Mouse (Mus musculus) ES-E14 (cell line): Measurements from ENCODE around the gene Zfand3. TPM values are rescaled to one million over a fixed set of nuclear protein-coding genes. Genes with fewer than 3 reads are reported as not detected.

Experiments used
- DNase-seq: peaks from one replicate; pipeline ENCODE4 v3.0.0-alpha.2; 2013; ENCODE audit warnings: low read depth, low spot score
- H3K27ac ChIP-seq: 2 replicates; pipeline ENCODE4 v1.5.1; 2012; ENCODE audit warnings: low read depth, mild to moderate bottlenecking, low read length, moderate library complexity, mixed read lengths; ENCODE audit not compliant: poor library complexity, insufficient read depth, severe bottlenecking
- H3K36me3 ChIP-seq: 2 replicates; pipeline ENCODE4 v1.6.1; 2012; ENCODE audit warnings: mild to moderate bottlenecking, low read length, moderate library complexity, mixed read lengths; ENCODE audit not compliant: control insufficient read depth, poor library complexity, insufficient read depth, severe bottlenecking
- H3K4me1 ChIP-seq, 2 experiments: fragments of 150-350 bp in 1 of 2; sonication (generic) in 1 of 2; 2 replicates each; pipeline ENCODE4 v1.6.1; 2012; ENCODE audit warnings: low read length in 2 of 2, mild to moderate bottlenecking in 1 of 2, mixed read lengths in 1 of 2; ENCODE audit not compliant: control insufficient read depth in 2 of 2, insufficient read depth in 2 of 2, poor library complexity in 1 of 2
- H3K4me3 ChIP-seq, 2 experiments: fragments of 150-350 bp in 1 of 2; sonication (generic) in 1 of 2; 2 replicates each; pipeline ENCODE4 v1.5.1; 2012; ENCODE audit warnings: low read length in 2 of 2, low read depth in 1 of 2, mild to moderate bottlenecking in 1 of 2, mixed read lengths in 1 of 2; ENCODE audit not compliant: insufficient read depth in 1 of 2, poor library complexity in 1 of 2, severe bottlenecking in 1 of 2
- H3K9ac ChIP-seq: 2 replicates; pipeline ENCODE4 v1.6.1; 2012; ENCODE audit warnings: low read depth, mild to moderate bottlenecking, low read length, mixed read lengths; ENCODE audit not compliant: poor library complexity, insufficient read depth, severe bottlenecking
- H3K9me3 ChIP-seq: fragments of 150-350 bp; sonication (generic); 2 replicates; pipeline ENCODE4 v1.6.1; 2012; ENCODE audit warnings: low read depth, mild to moderate bottlenecking, low read length; ENCODE audit not compliant: control insufficient read depth, insufficient read depth
- CHD2 ChIP-seq: IDR thresholded peaks from 2 replicates; pipeline ENCODE4 v1.6.1; 2014; ENCODE audit warnings: mild to moderate bottlenecking, low read depth, low read length, inconsistent platforms
- HCFC1 ChIP-seq: IDR thresholded peaks from 2 replicates; pipeline ENCODE4 v1.6.1; 2012; ENCODE audit warnings: low read length, inconsistent platforms, borderline replicate concordance; ENCODE audit not compliant: insufficient read depth
- MAFK ChIP-seq: IDR thresholded peaks from 2 replicates; pipeline ENCODE4 v1.6.1; 2014; ENCODE audit warnings: mild to moderate bottlenecking, low read depth, low read length, inconsistent platforms; ENCODE audit not compliant: insufficient read depth
- ZC3H11A ChIP-seq: IDR thresholded peaks from 2 replicates; pipeline ENCODE4 v1.6.1; 2012; ENCODE audit warnings: low read depth, mild to moderate bottlenecking, inconsistent platforms, low read length, borderline replicate concordance
- ZNF384 ChIP-seq: IDR thresholded peaks from 2 replicates; pipeline ENCODE4 v1.6.1; 2012; ENCODE audit warnings: low read depth, low read length, inconsistent platforms
- in situ Hi-C, 2 experiments: fragments of 600-800 bp; cut with MboI; formaldehyde crosslinking; loops; one replicate each; pipeline ENCODE4 v1.15.1; 2025; ENCODE audit warnings: low sequenced_read_pairs in 2 of 2, inconsistent platforms in 1 of 2; ENCODE audit not compliant: unreplicated experiment in 2 of 2
- total RNA-seq: library from RNA; depleted of rRNA; stranded (reverse); fragments of 300-350 nt; gene quantifications from 2 replicates; pipeline ENCODE4 v1.2.3, GENCODE M21; 2012

Zfand3 gene
- total RNA-seq, 1 experiment, result 43.3 TPM

- no peak for TF ChIP-seq ZNF384
- TF ChIP-seq CHD2, result no peak
- no peak for TF ChIP-seq ZC3H11A
- TF ChIP-seq MAFK, result no peak
- TF ChIP-seq HCFC1, result no peak
- no peak overlapping the region for H3K27ac ChIP-seq
- in situ Hi-C loops, result no loop called here
Measured at GRCm38 (mm10) chr17:30032796-30033195, 28.3 kb downstream of the Zfand3 start.

DNA sequence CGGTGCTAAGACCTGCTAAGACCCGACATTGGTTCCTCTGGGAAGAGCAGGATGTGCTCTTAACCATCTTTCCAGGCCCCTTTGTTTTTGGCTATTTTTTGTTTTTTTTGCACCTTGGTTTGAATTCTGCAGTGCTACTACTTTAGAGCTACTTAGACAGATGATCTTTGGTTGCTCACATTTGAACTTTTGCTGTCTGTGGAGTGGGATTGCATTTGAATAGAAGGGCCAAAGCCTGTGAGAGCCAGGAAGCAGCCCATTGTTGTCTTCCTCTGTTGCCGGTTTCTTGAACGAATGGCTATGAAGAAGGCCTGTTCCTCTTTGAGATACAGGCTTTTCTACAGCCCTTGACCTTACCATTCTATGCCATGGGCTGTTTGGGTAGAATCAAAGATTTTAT, 29.5 kb downstream of the Zfand3 start:
- in situ Hi-C loops, result no loop called here
- Histone ChIP-seq H3K4me1 (peaks cover 0 to 6% of the 10 kb centered on the region in 2 experiments; a peak in 1 of 4 replicates), H3K9me3 (no peaks in the 10 kb centered on the region), H3K27ac (no peak overlapping the region), H3K4me3 (no peak overlapping the region), H3K36me3 (no peaks in the 10 kb centered on the region; the same call in 1 of the 2 replicates), H3K9ac (no peak overlapping the region)
- no peak for DNase-seq
- TF ChIP-seq MAFK (no peak), ZNF384 (no peak), HCFC1 (no peak), CHD2 (no peak), ZC3H11A (no peak)

More at GRCm38 (mm10) chr17:30032796-30033195, 28.3 kb downstream of the Zfand3 start:
- Histone ChIP-seq H3K9me3 (no peaks in the 10 kb centered on the region), H3K4me3 (no peak overlapping the region), H3K4me1 (peaks cover 0 to 6% of the 10 kb centered on the region in 2 experiments; a peak in 1 of 4 replicates), H3K9ac (no peak overlapping the region), H3K36me3 (no peaks in the 10 kb centered on the region; the same call in 1 of the 2 replicates)
- no peak for DNase-seq

DNA sequence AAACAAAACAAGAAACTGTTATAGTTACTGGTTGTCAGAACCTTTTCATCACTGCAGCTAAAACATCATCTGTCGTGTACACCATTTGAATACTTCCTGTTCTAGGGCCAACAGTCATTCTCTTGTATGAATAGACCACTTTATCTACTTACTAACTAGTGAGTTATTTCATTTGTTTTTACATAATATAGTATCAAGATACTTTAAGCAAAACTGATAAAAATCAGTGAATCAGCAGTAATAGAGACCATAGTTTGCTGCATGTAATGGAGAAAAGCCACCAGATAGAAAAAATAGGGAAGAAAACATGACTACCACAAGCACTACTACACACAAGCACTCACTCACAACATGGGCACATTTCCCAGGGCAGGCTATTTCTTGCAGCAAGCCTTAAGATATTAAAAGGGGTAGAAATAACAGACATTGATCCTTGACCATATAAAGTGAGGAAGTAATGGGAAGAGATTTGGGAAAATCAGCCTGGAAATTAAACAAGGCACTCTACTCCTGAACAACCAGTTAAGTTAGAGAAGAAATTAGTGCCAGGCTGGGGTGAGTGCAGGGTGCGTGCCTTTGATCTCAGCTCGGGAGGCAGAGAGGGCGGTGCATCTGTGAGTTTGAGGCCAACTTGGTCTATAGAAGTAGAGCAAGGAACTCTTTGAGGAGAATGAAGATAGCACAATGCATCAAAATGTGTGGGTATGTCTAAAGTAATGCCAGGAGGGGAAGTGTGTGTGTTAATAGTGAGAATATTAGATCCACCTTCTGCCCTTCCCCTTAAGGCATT, 30.9 kb downstream of the Zfand3 start:
- H3K4me3 ChIP-seq, result no peak overlapping the region
- no peak for TF ChIP-seq MAFK
- no peak for TF ChIP-seq CHD2
- no peak for TF ChIP-seq HCFC1
- TF ChIP-seq ZC3H11A, result no peak
- TF ChIP-seq ZNF384, result no peak

DNA sequence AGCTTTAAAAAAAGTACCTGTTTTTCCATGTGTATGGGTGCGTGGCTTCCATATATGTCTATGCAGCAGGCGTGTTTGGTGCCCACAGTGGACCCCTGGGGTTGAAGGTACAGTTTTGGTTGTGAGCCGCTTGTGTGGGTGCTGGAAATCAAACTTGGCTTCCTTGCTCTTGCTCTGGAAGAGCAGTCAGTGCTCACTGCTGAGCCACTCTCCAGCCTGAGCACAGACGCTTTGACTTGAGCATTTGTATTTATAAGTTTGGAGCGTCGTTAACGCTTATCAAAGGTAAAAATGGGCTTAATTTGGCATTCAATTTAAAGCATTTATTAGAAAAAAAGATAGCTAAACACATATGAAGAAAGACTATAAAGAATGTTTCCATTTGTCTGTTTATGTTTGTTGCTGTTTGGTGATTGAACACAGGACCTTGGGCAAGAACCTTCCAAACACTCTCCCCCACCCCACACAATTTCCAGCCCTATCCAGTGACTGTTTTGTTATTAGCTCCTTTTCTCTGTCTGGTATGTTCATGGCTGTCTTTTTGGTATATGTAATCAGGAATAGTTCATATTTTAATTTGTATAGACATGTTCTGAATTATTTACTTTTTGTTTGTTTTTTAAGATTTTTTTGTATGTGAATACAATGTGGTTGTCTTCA, 38.8 kb downstream of the Zfand3 start:
- Histone ChIP-seq H3K27ac (no peak overlapping the region), H3K9ac (no peak overlapping the region), H3K4me1 (0 out of 4 replicates have a peak, but pooled peaks cover 0 to 2% of the 10 kb centered on the region in 2 experiments), H3K9me3 (no peaks in the 10 kb centered on the region), H3K4me3 (no peak overlapping the region), H3K36me3 (no peaks in the 10 kb centered on the region)
- in situ Hi-C loops, result no loop called here
- no peak for TF ChIP-seq HCFC1
- no peak for TF ChIP-seq CHD2
- TF ChIP-seq ZC3H11A, result no peak
- TF ChIP-seq ZNF384, result no peak
- no peak for TF ChIP-seq MAFK
- no peak for DNase-seq

More for the DNA sequence above, 30.9 kb downstream of the Zfand3 start:
- H3K4me1 ChIP-seq, result peaks cover 0 to 6% of the 10 kb centered on the region in 2 experiments; a peak in 1 of 4 replicates
- DNase-seq, result no peak
- no peak overlapping the region for H3K27ac ChIP-seq
- no peaks in the 10 kb centered on the region for H3K9me3 ChIP-seq
- no peak overlapping the region for H3K9ac ChIP-seq
- H3K36me3 ChIP-seq, result no peaks in the 10 kb centered on the region; the same call in 1 of the 2 replicates
- in situ Hi-C loops, result no loop called here
